Mouse (Mus musculus): ENCODE results near the gene Scin.

DNA sequence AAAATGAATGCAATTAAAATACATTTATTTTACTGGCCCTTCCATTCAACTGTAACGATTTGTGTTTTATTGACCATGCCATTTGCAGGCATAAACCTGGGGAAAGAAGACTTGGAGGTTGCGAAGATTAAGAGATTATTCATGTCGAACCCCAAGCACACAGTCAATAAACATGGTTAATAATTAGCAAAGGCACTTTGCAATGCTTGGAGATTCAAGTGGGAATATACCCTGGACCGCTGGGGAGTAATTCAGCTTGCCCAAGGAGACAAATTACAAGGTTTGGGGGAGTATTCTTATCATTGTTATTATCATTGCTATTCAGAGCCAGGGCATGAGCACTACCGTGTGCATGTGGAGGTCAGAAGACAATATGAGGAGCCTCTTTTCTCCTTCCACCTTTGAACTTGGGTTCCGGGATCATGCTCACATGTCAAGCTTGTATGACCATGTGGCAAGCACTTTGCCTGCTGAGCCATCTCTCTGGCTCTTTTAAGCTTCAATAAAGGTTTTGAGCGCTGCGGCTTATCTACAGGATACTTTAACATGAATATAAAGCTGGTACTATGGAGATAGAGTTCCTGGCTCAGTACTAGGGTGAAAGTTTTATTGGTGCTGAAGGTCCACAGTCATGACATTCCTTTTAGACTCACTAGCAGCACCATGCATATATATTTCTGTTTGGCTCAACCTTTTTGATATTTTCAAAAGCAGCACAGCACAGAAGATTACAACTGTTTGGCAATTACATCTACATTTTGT, 5.6 kb upstream of the Scin start:
- TF ChIP-seq CTCF (IDR thresholded peaks at IDR 0.05; ENCODE audit: borderline replicate concordance, insufficient read depth, low read depth, low read length) = no peak
- no peak for TF ChIP-seq POLR2A (IDR thresholded peaks at IDR 0.05; ENCODE audit: borderline replicate concordance, insufficient read depth, low read length)

Data from cerebellum, adult 2 months (tissue).